Mouse (Mus musculus): ENCODE measurements around the gene Fam107b.
"Not testable (repeated sequence)": the region's sequence is repeated elsewhere in the genome, so short reads cannot be mapped to it uniquely, and the experiment has no call there.

Fam107b gene

DNA sequence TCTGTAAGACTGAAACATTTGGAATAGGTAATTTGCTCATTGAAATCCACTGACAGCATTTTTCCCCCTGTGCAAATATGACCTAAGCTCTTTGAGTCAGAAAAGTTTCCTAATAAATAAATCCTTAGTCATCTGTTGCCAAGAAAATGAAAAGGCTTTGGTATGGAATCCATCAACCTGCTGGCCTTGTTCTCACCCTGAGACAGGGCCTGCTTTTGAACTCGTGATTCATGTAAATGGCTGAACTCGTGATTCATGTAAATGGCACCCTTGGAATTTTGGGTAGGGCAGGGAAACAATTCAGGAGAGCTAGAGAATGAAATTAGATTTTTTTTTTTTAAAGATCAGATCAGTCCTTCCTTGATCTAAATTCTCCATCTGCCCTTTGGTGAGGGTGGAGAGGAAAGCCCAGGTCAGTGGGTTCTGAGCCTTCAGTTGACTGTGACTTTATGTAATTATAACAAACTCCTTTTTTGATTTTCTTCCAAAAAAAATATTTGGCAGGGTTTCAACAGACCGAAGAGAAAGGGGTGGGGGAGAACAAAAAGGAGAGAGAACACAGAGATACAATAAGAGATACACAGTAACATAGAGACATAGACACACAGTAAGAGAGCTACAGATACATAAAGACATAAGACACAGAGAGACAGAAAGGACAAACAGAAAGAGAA, 142.2 kb downstream of the Fam107b start:
- no peak for DNase-seq (ENCODE audit: low spot score)

DNA sequence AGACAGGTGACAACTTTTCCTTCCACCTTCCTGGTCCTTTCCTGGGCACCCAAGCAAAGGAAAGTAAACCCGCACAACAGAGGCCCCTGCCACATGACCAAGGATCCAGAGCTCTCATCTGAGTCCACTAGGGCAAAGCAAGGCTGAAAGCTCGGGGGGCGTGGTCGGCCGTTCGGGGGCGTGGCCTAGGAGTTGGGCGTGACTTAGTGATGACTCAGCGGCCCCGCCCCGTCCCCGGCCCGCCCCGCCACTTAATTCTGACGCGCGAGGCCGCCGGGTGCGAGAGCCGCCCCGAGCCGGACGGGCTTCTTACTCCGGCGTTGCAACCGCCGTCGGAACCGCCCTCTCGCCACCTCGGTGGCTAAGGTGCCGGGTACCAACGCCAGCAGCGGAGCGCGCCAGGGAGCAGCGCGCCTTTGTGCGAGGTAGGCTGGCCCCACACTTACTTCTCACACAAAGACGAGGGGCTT, 143.0 kb downstream of the Fam107b start:
- no peak for DNase-seq (ENCODE audit: low spot score)

DNA sequence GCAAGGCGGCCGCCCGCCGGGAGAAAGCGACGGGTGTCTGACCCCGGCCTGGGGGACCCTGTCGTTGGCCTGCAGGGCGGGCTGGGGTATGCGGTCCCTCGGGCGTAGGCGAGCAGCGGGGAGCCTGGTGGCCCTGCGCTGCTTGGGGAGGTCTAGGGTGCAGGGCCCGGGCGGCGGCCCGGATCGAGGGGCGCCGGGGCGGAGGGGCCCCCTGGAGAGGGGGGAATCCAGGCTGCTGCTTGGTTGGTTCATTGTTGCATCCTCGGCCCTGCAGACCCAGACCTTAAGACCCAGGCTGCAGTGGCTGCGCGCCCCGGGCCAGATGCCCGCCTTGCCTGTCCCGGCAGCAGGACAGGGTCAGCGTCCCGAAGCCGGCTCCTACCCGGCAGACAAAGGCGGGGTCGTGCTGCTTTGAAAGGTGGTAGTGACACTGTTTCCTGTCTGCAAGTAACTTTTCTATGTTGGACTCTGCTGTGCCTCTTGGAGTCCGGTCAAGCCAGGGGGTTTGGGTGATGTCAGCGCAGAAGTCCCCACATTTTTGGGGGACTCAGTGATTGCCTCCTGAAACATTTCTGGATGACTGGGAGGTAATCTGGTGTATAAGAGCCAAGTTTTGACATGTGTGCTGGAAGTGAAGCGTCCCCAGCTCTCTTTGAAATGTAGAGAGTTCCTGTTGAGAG, 143.5 kb downstream of the Fam107b start:
- DNase-seq (ENCODE audit: low spot score) = no peak

DNA sequence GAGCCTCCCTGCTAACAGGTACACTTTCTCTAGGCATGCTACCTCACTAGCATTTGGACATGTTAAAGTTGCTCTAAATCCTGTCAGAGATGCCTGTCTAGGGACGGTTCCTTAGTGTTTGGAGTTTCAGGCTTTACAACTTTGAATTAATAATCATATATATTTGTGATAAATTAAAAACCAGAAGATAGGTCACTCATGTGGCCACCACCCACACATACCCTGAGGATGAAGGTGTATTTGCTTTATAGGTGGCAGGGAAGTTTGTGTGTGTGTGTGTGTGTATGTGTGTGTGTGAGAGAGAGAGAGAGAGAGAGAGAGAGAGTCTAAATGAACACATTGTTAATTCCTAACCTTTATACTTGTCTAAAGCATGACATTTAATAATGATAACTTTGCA, 144.2 kb downstream of the Fam107b start:
- DNase-seq (ENCODE audit: low spot score) = no peak

DNA sequence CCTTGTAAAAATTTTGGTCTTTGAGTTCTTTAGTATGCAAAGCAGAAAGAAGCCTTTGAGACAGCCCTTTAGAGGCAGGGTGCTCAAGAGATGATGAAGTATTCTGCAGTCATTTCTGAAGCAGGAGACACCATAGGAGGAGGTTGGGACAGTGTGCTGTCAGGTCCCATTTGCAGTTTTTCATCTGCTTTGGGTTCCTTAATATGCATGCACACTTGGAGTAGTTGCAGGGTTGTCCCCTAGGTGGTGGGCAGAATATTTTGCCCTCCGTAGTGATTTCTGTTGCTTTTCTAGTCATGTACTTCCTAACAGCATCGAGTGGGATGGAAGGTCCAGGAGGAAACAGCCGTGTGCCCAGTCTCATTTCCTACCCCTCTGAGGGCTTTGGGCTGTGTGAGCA, 145.1 kb downstream of the Fam107b start:
- DNase-seq (ENCODE audit: low spot score) = no peak

DNA sequence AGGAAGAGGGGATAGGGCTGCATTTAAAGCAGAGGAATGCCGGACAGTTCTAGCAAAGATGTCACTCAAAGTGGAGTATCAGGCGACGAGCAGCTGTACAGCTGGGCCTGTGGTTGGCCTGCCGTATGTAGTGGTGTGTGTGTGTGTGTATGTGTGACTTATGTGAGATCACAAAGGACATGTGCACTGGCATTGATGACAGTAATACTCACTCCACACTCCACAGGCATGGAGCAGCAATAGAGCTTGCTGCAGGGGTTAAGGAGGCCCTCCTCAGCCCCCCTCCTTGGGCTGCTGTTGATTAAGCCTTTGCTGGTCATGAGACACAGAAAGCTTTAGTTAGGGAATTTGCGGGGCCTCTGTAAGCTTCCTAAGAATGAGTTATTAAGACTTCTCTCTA, 147.0 kb downstream of the Fam107b start:
- no peak for DNase-seq (ENCODE audit: low spot score)

DNA sequence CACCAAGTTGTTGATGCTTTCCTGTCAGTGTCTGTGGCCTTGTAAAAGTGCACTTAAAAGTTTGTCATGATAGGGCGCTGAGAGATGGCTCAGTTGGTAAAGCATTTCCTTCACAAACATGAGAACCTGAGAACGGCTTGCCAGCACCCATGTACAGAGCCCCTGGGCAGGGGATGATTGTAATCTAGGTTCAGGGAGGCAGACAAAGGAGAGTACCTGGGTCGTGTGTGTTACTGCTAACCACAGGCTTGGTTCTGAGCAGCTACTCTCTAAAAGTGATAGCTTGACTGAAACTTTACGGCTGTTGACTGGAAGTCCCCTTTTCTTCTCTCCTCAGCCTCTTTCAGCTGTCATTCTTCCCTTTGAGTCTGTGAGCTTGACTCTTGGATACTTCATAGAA, 147.6 kb downstream of the Fam107b start:
- DNase-seq (ENCODE audit: low spot score) = no peak

DNA sequence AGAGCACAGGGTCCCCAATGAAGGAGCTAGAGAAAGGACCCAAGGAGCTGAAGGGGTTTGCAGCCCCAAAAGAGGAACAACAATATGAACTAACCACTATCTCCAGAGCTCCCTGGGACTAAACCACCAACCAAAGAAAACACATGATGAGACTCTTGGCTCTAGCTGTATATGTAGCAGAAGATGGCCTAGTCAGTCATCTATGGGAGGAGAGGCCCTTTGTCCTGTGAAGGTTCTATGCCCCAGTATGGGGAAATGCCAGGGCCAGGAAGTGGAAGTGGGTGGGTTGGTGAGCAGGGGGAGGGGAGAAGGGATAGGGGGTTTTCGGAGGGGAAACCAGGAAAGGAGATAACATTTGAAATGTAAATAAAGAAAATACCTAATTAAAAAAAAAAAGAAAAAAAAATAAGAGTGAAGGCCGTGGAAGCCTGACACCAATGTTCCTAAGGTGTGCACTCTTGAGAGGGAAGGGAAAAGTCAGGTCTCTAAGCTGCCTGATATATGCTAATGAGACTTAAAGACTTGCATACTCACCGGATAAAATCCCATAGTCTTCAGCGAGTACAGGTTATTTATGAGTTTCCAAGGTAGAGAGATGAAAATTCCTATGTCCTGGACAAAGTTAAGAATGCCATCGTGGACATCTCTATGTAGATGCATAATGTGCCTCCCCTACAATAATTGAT, 149.3 kb downstream of the Fam107b start:
- DNase-seq (ENCODE audit: low spot score) = not testable (repeated sequence)

DNA sequence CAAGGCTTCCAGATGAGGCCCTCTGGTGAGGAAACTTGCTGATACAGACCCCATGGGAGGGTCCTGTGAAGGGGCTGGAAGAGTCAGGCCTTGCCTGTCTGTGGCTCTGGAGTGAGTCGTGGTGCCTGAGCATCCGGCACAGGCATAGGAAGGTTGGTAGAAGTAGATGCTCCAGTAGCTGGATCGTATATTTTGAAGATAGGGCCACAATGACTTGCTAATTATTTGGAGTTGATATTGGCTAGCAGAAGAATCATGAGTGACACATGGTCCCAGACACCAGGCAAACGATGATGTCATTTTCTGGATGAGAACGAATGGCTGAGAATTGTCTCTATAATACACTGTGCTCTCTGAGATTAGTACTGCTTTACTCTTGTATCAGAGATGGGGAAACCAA, 150.8 kb downstream of the Fam107b start:
- DNase-seq (ENCODE audit: low spot score) = no peak

DNA sequence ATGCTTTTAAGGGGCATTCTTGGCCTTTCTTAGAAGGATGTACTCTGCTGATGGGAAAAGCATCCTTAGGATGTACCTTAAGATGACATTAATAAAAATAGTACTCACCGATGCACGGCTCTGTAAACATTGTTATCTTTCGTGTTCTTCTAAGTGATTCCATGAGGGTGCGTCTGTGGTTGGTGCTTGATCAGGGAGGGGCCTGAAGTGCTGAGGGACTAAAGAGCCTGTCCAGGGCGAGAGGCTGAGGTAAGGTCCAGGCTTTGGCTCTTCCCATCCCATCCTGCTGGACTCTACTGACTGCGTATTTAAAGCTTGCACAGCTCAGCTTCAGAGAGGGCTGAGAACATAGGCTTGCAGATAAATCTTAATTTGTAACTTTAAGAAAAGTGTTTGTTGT, 151.7 kb downstream of the Fam107b start:
- no peak for DNase-seq (ENCODE audit: low spot score)

DNA sequence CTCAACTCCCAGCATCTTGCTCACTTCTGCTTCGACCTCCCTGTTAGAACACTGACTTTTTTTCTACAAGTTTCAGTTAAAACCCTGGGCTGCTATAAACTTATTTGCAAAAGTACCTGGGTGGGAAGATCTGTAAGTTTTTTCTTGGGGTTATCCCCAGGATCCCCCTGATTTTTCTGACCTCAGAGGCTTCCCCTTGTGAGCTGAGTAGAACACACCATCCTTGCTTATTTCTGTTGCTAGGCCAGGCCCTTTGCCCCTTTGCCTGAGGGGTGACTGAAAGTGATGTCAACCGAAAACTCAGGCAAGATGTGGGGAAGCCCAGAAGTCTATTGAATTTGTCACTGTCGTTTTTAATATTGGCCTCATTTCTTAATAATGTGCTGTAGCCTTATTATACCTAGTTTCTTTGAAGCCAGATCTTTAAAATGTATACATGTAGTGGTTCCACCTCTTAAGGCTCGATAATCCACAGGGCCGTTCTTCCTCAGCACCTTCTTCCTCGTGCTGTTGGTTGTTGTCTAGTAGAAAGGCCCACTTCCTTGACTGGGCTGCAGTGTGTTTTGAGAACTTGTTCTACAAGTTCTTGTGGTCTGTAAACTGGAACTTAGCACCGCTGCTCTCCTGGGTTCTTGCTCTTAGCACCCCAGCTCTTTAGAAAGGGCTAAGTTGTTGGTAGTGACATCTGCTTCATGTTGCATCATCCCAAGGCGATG, 153.3 kb downstream of the Fam107b start:
- no peak for DNase-seq (ENCODE audit: low spot score)

DNA sequence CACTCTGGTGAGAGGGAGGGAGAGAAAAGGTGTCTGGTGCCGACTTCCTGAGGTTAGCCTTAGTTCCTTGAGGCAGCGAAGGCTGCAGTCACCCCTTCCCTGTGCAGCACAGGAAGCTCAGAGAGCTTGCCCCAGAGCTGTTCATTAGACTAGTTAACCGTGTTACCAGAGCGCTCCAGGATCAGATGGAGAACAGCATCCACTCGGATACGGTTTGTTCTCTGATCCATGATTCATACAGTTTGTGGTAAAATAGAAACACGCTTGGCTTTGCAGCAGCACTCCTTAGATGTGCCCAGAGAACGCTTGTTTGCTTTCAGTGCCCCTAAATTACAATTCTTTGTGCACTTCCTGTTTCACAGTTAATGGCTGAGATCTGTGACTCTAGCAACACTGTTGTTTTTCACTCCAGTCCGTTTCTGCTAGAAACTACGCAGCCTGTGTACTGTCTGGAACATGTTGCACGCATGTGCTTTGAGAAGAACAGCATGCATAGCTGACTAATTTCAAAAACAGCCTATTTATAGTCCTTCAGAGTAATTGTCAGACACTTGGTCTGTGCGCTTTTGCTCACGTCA, 156.3 kb downstream of the Fam107b start:
- no peak for DNase-seq (ENCODE audit: low spot score)

DNA sequence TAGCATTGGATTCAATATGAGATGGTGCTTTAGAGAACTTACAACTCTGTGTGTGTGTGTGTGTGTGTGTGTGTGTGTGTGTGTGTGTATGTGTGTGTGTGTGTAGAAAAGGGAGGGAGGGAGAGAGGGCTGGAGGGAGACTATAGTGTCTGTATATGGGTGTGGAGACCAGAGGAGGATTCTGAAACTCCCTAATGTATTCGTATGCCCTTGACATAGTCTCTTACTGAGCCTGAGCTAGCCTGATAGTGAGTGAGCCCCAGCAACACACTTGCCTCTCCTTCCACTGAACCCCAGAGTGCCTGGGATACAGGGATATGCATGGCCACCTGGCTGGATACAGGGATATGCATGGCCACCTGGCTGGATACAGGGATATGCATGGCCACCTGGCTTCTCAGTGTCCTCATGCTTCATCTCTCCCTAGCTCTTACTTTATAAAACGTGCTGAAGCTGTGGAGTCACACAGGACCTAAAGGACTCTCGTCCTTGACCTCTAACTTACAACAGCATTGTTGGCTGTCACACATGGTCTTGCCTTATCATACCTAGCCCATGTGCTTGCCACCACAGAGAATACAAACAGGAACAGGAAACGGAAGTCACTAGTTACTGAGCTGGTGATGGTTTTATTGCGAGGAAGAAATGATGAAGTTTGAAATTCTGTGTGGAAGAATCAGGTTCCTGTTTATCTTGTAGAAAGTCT, 157.1 kb downstream of the Fam107b start:
- DNase-seq (ENCODE audit: low spot score) = no peak

DNA sequence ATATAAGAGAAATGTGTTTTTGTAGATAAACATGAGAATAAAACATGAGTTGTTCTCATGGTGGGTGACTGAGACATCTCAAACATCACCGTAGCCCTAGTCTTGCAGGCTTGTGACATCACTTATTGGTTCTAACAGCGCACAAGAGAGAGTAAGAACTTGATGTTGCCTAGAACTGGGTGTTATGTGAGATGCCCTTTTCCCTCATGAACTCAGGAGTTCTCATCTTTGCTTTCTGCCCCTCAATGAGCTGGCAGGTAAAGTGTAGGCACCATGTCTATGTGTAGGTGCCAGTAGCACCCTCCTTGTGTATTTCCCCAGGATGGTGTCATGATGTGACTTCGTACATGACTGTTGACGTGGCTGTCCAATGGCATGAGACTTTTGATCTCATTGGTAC, 157.8 kb downstream of the Fam107b start:
- no peak for DNase-seq (ENCODE audit: low spot score)

DNA sequence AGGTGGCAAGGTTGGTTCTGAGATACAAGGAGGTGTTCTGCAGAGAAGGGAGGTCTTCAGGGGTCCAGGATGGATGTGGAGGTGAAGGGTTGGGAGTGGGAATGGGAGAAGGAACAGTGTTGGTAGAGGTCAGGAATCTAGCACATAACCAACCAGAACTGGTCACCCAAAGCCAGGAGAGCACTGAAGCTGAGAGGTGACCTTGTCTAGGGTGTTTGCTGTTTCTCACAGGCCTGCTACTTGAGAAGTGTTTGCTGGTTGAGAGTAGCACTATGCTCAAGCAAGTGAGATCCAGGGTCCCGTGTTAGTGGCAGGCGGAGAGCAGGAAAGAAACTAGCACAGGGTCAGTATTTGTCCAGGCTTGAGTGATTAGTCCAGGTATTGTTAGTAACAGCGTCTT, 159.3 kb downstream of the Fam107b start:
- no peak for DNase-seq (ENCODE audit: low spot score)

DNA sequence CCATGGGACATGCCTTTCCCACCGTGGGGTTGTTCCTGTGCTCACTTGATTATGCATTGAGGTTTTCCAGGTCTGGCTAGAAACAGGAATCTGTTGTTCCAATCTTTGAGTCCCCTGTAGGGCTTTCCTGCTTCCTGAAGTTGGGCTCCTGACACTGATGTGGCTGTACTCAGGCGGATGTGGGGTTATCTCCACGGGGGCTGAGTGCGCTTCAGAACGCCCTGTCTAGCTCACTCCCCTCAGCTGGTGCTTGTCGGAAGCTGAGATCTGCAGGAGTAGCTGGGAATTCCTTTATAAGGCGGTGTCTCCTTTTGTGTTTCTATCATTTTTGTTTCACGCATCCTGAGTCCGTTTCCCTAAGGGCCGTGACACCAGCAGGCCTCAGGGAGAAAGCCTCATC, 160.5 kb downstream of the Fam107b start:
- no peak for DNase-seq (ENCODE audit: low spot score)

DNA sequence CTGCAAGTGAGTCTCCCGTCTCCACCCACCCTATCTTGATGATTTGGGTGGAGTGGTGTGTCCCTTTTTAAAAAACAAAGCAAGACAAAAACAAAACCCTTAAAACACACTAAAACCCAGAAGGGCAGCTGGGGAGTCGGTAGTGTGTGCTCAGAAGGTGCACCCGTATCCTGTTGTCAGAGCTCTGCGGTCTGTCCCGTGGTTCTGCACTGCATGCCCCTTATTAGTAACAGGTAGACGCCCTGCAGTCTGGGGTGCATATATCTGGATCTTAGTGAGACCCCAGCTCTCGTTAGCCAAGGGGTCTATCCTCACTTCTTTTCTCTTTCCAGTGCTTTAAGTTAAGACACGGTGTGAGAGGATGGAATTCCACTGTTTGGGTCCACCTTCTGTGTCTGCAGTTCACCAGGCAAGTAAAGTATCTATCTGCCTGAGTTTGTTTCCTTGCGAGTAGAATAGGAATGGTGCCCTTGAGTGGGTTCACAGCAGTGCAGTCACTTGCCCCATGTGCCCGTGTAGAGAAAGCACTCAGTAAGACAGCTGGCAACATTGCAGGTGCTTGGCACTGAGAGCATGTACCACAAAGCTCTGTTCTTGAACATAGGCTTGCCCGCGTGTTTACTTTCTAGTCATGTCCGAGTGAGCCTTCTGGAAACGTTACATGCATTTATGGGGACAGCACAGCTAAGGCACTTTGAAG, 161.2 kb downstream of the Fam107b start:
- DNase-seq (ENCODE audit: low spot score) = no peak

DNA sequence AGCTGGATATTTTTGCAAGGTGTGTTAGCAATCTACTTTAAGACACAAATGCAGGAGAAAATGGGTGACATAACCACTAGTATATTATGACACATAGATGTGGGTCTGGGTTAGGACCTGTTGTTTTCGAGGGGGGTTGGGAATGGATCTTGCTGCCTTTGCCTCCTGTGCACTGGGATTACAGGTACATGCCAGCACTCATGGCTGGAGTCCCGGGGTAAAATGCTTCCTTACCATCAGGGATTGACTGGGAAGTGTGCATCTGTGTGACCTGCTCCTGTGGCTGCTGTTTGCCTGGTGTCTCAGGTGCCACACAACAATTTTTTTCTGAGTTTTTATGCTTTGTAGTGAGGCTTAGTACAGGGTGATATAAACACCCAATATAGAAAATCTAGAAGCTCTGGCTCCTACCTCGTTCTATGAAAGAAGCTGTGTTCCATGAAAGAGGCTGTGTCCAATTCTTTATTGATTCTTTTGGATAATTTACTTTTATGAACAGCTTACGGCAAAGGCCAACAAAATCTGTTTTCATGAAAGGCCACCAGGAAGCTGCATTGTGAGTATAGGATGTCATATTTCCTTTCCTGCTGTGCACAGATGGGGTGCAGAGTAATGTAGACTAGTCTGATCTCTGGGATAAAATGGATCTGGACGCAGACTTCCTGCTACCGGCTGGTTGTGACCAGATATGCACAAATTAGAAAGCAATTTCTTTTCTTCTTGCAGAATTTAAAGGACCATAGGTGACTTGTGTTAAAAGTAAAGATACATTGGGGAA, 167.8 kb downstream of the Fam107b start:
- no peak for DNase-seq (ENCODE audit: low spot score)

DNA sequence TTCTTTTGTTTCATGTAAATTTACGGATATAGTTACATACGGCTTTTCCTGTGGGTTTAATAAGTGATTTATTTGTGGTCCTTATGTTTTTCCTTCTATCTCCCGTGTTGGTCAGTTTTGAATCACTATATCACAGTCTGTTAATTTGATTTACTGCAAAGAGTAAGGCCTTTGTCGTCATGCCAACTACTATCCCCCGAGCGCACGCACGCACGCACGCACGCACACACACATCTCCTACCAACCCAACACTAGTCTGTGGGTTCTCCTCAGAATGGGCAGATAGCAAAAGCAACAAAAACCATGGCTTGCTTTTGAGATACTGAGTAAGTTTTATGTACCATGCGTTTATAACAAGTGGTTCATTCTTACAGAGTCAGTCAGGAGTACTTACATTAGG, 168.4 kb downstream of the Fam107b start:
- DNase-seq (ENCODE audit: low spot score) = no peak

DNA sequence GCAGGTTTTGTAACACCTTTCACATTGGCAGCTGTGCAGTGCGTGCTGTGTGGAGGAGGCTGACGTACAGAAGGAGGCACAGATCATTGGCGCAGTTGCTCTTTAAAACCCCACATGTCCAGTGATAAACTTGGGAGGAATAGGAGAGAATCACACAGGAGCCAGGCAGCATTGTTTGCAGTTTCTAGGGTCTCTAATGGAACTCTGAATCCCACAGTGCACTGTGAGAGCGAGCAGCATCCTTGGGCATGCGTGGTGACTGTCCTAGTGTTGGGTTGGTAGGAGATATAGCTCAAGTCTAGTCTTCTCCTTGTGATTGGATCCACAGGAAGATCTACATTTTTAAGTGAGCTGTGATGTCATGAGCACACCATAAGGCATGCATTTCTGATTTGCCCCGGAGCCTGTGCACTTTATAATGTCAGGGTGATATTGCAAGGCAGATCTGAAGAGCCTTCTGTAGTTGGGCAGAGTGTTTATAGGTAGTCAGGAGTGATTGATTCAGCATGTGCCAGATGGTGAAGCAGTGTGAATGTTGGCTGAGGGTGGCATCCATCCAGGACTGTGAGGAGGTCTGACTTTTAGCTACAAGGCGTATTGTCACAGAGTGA, 169.2 kb downstream of the Fam107b start:
- no peak for DNase-seq (ENCODE audit: low spot score)

Data from MN1 (cell line).